Mouse (Mus musculus): ENCODE measurements at regions not wholly inside any gene's neighbourhood (a gene's known extent, or its start where the extent isn't known, plus 50 kb on each side); places are given as distances from the start of the nearest gene placed in this dataset.

GRCm38 (mm10) chr14:58687814-58688213 is 454.9 kb downstream of the 1700129C05Rik start:
- in situ Hi-C loops (cut with MboI, MseI) = loop anchor here (10.0 kb wide), 1 partner anchor 257 kb away; no protein-coding TSS in a partner anchor

GRCm38 (mm10) chr14:58678781-58679180 is 463.9 kb downstream of the 1700129C05Rik start:
- in situ Hi-C loops (cut with MboI, MseI) = no loop called here

- in situ Hi-C loops (cut with MboI, MseI) = no loop called here
Observed at GRCm38 (mm10) chr14:58678126-58678656, 464.5 kb downstream of the 1700129C05Rik start.

GRCm38 (mm10) chr14:58675146-58675545 is 467.5 kb downstream of the 1700129C05Rik start:
- in situ Hi-C loops (cut with MboI, MseI) = no loop called here

GRCm38 (mm10) chr14:58663946-58664345 is 478.7 kb downstream of the 1700129C05Rik start:
- in situ Hi-C loops (cut with MboI, MseI) = no loop called here

GRCm38 (mm10) chr14:58662601-58663000 is 480.1 kb downstream of the 1700129C05Rik start:
- in situ Hi-C loops (cut with MboI, MseI) = no loop called here

- in situ Hi-C loops (cut with MboI, MseI) = no loop called here
Observed at GRCm38 (mm10) chr14:58661416-58661815, 481.3 kb downstream of the 1700129C05Rik start.

- in situ Hi-C loops (cut with MboI, MseI) = no loop called here
Observed at GRCm38 (mm10) chr14:58657263-58657662, 485.4 kb downstream of the 1700129C05Rik start.

GRCm38 (mm10) chr14:58656935-58657238 is 485.8 kb downstream of the 1700129C05Rik start:
- in situ Hi-C loops (cut with MboI, MseI) = no loop called here

- in situ Hi-C loops (cut with MboI, MseI) = no loop called here
Observed at GRCm38 (mm10) chr14:58656212-58656934, 486.3 kb downstream of the 1700129C05Rik start.

GRCm38 (mm10) chr14:58653026-58653425 is 489.7 kb downstream of the 1700129C05Rik start:
- in situ Hi-C loops (cut with MboI, MseI) = no loop called here

- in situ Hi-C loops (cut with MboI, MseI) = no loop called here
Observed at GRCm38 (mm10) chr14:58652004-58652403, 490.7 kb downstream of the 1700129C05Rik start.

- in situ Hi-C loops (cut with MboI, MseI) = no loop called here
Observed at GRCm38 (mm10) chr14:58651210-58651609, 491.5 kb downstream of the 1700129C05Rik start.

- in situ Hi-C loops (cut with MboI, MseI) = no loop called here
Observed at GRCm38 (mm10) chr14:58638337-58638696, 504.4 kb downstream of the 1700129C05Rik start.

- in situ Hi-C loops (cut with MboI, MseI) = no loop called here
Observed at GRCm38 (mm10) chr14:58637405-58638336, 505.0 kb downstream of the 1700129C05Rik start.

GRCm38 (mm10) chr14:58631221-58631620 is 511.5 kb downstream of the 1700129C05Rik start:
- in situ Hi-C loops (cut with MboI, MseI) = no loop called here

GRCm38 (mm10) chr14:58628266-58628665 is 514.4 kb downstream of the 1700129C05Rik start:
- in situ Hi-C loops (cut with MboI, MseI) = no loop called here

GRCm38 (mm10) chr14:58626506-58627256 is 516.0 kb downstream of the 1700129C05Rik start:
- in situ Hi-C loops (cut with MboI, MseI) = no loop called here

- in situ Hi-C loops (cut with MboI, MseI) = no loop called here
Observed at GRCm38 (mm10) chr14:58620186-58620585, 522.5 kb downstream of the 1700129C05Rik start.

GRCm38 (mm10) chr14:58617656-58618055 is 525.0 kb downstream of the 1700129C05Rik start:
- in situ Hi-C loops (cut with MboI, MseI) = no loop called here

GRCm38 (mm10) chr14:58608216-58608615 is 534.5 kb downstream of the 1700129C05Rik start:
- in situ Hi-C loops (cut with MboI, MseI) = no loop called here

- in situ Hi-C loops (cut with MboI, MseI) = no loop called here
Observed at GRCm38 (mm10) chr14:58607734-58608133, 535.0 kb downstream of the 1700129C05Rik start.
